Mouse (Mus musculus) C2C12 (cell line): ENCODE data around the gene Adm2.

ENCODE experiments used
- CTCF ChIP-seq: IDR thresholded peaks from one replicate; pipeline ENCODE4 v1.5.1; 2011; ENCODE audit not compliant: control insufficient read depth, insufficient read depth, insufficient read length
- FOSL1 ChIP-seq: IDR thresholded peaks from one replicate; pipeline ENCODE4 v1.8.0; 2011; ENCODE audit warnings: mild to moderate bottlenecking, low read length; ENCODE audit not compliant: poor library complexity, insufficient read depth, severe bottlenecking
- MAX ChIP-seq: IDR thresholded peaks from one replicate; pipeline ENCODE4 v1.6.1; 2011; ENCODE audit warnings: mild to moderate bottlenecking, control low read depth
- MYOD1 ChIP-seq: IDR thresholded peaks from one replicate; pipeline ENCODE4 v1.6.1; 2011; ENCODE audit warnings: low read depth; ENCODE audit not compliant: control insufficient read depth, insufficient read length
- MYOG ChIP-seq: IDR thresholded peaks from one replicate; pipeline ENCODE4 v1.6.1; 2011; ENCODE audit not compliant: control insufficient read depth, insufficient read length; ENCODE audit errors: extremely low read depth

DNA sequence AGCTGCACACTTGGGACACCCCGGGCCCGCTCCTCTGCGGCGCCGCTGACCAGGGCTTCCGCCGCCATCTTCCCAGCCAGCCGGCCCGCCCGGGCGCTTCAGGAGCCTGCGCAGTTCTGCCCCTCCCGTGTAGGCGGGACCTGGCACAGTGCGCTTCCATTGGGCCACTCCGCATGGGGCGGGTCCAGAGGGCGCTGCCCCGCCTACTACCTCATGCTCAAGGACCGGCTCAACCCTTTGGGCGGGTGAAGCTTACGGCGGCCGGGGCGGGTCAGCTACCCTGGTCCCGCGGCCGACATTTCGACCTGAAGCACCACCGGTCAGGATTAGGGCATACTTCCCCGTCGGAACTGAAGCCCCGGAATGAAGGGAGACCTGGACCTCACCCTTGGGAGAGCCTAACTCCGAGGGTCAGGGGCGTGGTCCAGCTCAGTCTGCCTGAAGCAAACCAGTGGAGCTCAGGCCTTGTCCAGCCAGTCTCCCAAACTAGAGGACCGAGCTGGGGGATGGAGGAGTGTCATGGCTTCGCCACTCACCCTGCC lies 7.3 kb upstream of the Adm2 start, which contains the start of gene Sbf1:
- TF ChIP-seq MAX (peak; percentile 49), MYOD1 (no peak), MYOG (no peak), CTCF (no peak), FOSL1 (no peak)
